Mouse (Mus musculus) kidney, embryonic 14.5 days (tissue): ENCODE data around the gene Akap2. TPM values are rescaled to one million over a fixed set of nuclear protein-coding genes. Genes with fewer than 3 reads are reported as not detected.

Experiments
- ATAC-seq: fragments of 200-750 bp; cut with Nextera tagmentation; 2 replicates; pipeline ENCODE4 v1.8.0; 2017; ENCODE audit warnings: moderate number of reproducible peaks, mild to moderate bottlenecking, moderate TSS enrichment, moderate library complexity; ENCODE audit not compliant: low FRiP score, low TSS enrichment
- H3K27ac ChIP-seq: fragments of 300-500 bp; sonication (generic); 2 replicates; pipeline ENCODE4 v1.5.1; 2014; ENCODE audit warnings: low read depth, mild to moderate bottlenecking, low read length, moderate library complexity, mixed read lengths
- H3K27me3 ChIP-seq: fragments of 300-500 bp; sonication (generic); 2 replicates; pipeline ENCODE4 v1.6.1; 2014; ENCODE audit warnings: mild to moderate bottlenecking, low read length; ENCODE audit not compliant: control insufficient read depth, insufficient read depth
- H3K36me3 ChIP-seq: fragments of 300-500 bp; sonication (generic); 2 replicates; pipeline ENCODE4 v1.6.1; 2014; ENCODE audit warnings: low read length, mixed read lengths; ENCODE audit not compliant: control insufficient read depth, insufficient read depth
- H3K4me1 ChIP-seq: fragments of 300-500 bp; sonication (generic); 2 replicates; pipeline ENCODE4 v1.6.1; 2014; ENCODE audit warnings: low read length, mixed read lengths; ENCODE audit not compliant: control insufficient read depth, insufficient read depth
- H3K4me2 ChIP-seq: fragments of 300-500 bp; sonication (generic); replicated peaks from 2 replicates; pipeline ENCODE4 v1.6.1; 2014; ENCODE audit warnings: low read depth, mild to moderate bottlenecking, low read length
- H3K4me3 ChIP-seq: fragments of 300-500 bp; sonication (generic); 2 replicates; pipeline ENCODE4 v1.5.1; 2014; ENCODE audit warnings: mild to moderate bottlenecking, low read length
- H3K9ac ChIP-seq: fragments of 300-500 bp; sonication (generic); 2 replicates; pipeline ENCODE4 v1.6.1; 2014; ENCODE audit warnings: low read depth, mild to moderate bottlenecking, low read length, moderate library complexity
- H3K9me3 ChIP-seq: fragments of 300-500 bp; sonication (generic); 2 replicates; pipeline ENCODE4 v1.6.1; 2016; ENCODE audit warnings: low read length; ENCODE audit not compliant: control insufficient read depth
- WGBS: fragments of 180-500 bp; shearing (Covaris S2); extraction: QIAGEN DNeasy Blood & Tissue Kit; methylation state at CpG from one replicate; pipeline ENCODE4 v1.1.7; 2014; 5-methylcytosine and 5-hydroxymethylcytosine counted together
- polyA plus RNA-seq: library from polyadenylated mRNA; unstranded; fragments of >200 nt; fragmentation: Nextera tagmentation; extraction: Ambion mirVana; gene quantifications from 2 replicates; pipeline ENCODE4 v1.2.1, GENCODE M21; 2014

Gene Akap2
- polyA plus RNA-seq, 1 experiment from 2014 or later: 24.0 TPM

DNA sequence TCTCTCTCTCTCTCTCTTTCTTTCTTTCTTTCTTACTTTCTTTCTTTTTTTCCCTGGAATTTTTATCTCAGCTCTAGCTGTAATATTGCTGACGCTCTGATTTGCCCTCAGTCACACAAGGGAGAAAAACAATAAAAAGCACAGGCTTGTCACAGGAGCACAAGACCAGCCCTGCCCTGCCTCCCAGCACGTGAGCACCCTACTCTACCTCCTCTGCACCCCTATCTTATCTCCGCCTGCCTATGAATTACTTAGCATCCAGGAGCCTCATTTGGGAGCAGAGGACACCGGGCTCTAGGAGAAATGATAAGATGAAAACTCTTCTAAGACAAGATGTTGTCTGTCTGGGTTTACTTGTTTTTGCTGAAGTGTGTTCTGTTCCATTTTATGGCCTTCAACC lies 57.1 kb downstream of the Akap2 start:
- H3K9ac ChIP-seq: no peak overlapping the region
- H3K9me3 ChIP-seq: no peaks in the 10 kb centered on the region
- no peaks in the 10 kb centered on the region for H3K27me3 ChIP-seq
- H3K27ac ChIP-seq: no peak overlapping the region
- no peak for ATAC-seq
- no peak overlapping the region for H3K4me2 ChIP-seq
- H3K4me1 ChIP-seq: peaks cover 6% of the 10 kb centered on the region; the same call in 1 of the 2 replicates
- 66% methylated on average over 4 of the region's 4 CpGs for WGBS
- H3K4me3 ChIP-seq: no peak overlapping the region
- H3K36me3 ChIP-seq: no peaks in the 10 kb centered on the region

DNA sequence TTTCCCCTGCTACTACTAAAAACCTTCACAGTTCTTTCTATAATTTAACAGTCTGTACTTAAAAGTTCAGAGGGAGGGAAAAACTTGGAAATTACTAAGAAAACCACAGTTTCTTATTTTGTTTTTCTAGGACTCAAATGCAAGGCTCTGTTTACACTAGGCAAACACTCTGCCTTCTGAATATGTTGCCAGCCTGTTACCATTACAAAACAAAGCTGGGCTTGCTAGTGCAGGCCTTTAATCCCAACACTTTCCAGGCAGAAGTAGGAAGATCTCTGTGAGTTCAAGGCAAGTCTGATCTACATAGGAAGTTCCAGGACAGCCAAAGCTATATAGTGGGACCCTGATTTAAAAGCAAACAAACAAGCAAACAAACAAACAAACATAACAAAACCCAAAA lies 58.1 kb downstream of the Akap2 start:
- Histone ChIP-seq H3K9me3 (no peaks in the 10 kb centered on the region), H3K9ac (no peak overlapping the region), H3K4me3 (no peak overlapping the region), H3K27ac (no peak overlapping the region), H3K4me2 (no peak overlapping the region), H3K4me1 (peaks cover 6% of the 10 kb centered on the region; the same call in 1 of the 2 replicates), H3K36me3 (no peaks in the 10 kb centered on the region), H3K27me3 (no peaks in the 10 kb centered on the region)
- ATAC-seq: no peak

DNA sequence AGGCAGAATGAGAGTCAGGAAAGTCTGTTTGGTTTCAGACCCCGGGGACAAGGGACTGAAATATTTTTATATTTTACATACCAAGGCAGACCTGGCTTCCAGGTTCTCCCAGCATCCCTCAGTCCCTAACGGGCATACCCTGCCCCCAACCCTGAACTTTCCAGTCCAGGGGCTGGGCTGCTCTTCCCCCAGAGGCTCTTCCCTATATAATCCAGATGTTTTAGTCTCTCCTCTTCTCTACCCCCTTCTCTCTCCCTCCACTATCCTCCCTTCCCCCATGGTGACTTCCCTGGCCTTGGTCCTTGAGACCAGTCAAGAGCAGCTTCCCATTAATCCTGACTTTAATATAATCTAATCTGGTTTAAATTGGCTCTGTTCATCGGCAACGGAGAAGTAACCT lies 62.9 kb downstream of the Akap2 start:
- Histone ChIP-seq H3K27ac (no peak overlapping the region), H3K4me2 (no peak overlapping the region), H3K9me3 (no peaks in the 10 kb centered on the region), H3K4me1 (peaks cover 22% of the 10 kb centered on the region; the same call in 1 of the 2 replicates), H3K27me3 (peaks cover 15% of the 10 kb centered on the region), H3K36me3 (no peaks in the 10 kb centered on the region), H3K4me3 (no peak overlapping the region), H3K9ac (no peak overlapping the region)
- 26% methylated on average over 4 of the region's 4 CpGs for WGBS
- no peak for ATAC-seq

DNA sequence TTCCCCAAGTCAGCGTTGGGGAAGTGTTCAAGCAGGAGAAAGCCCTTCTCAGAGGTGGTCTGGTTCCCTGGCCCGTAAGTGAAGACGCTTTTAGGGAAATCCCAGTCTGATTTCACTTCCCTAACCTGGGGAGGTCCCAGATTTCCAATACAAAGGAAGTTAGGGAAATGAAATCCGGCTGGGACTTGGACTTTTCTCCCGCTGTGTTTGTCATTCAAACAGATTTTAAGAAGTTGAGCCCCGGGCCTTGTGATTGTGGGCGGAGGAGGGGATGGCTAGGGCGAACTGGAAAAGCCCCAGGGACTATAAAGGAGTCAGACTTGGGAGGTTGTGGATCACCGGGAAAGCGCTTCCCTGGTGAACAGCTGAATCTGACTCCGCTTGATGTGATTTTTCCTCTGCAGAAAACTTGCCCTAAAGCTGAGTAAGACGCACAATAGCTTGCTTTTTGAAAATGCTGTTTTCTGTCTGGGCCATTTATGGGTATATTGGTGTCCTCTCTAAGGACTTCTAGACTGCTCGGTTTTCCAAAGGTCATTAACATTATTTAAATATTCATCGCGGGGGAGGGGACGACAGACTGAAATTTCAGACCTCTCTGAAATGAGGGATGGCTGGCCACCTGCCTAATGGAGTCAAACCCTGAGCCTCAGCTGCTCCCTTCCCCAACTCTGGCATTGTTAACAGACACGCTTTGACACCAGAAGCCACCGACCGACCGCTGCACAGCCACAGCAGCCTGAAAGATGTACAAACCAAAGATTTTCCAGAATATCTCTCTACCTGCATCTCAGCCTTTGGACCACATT lies 63.6 kb downstream of the Akap2 start:
- peak overlapping the region; percentile 15 for H3K4me2 ChIP-seq
- no peak overlapping the region for H3K9ac ChIP-seq
- H3K4me3 ChIP-seq: no peak overlapping the region; the same call in 1 of the 2 replicates
- no peak overlapping the region for H3K27ac ChIP-seq
- no peaks in the 10 kb centered on the region for H3K36me3 ChIP-seq
- 3% methylated on average over 20 of the region's 20 CpGs for WGBS
- peak; percentile 54 for ATAC-seq
- no peaks in the 10 kb centered on the region for H3K9me3 ChIP-seq
- peaks cover 15% of the 10 kb centered on the region for H3K27me3 ChIP-seq
- peaks cover 22% of the 10 kb centered on the region; the same call in 1 of the 2 replicates for H3K4me1 ChIP-seq

DNA sequence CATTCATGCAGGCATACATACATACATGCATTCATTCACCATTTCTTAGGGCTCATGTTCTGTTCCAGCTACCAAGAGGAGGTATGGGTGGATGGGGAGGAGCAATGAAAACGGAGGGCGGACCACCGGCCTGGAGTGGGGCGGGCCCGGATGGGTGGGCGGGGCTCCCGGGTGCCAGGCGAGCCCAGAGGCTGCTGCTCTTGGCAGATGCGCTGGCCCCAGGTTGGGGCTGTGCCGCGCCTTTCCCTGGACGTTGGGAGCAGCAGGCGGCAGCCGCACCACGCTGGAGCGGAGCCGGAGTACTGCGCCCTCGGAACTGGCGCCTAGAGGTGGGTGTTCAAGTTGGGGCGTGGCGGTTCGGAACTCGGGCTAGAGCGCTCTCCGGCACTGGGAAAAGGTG lies 64.5 kb downstream of the Akap2 start:
- H3K27me3 ChIP-seq: peaks cover 15% of the 10 kb centered on the region
- no peaks in the 10 kb centered on the region for H3K9me3 ChIP-seq
- no peaks in the 10 kb centered on the region for H3K36me3 ChIP-seq
- peaks cover 22% of the 10 kb centered on the region; the same call in 1 of the 2 replicates for H3K4me1 ChIP-seq
- 1% methylated on average over 26 of the region's 26 CpGs for WGBS
- 0 out of 2 replicates have a peak overlapping the region, but pooled peaks have one; percentile 23 for H3K9ac ChIP-seq
- no peak overlapping the region for H3K27ac ChIP-seq
- peak; percentile 90 for ATAC-seq
- peak overlapping the region; percentile 53 for H3K4me2 ChIP-seq
- peak overlapping the region; percentile 42 for H3K4me3 ChIP-seq

DNA sequence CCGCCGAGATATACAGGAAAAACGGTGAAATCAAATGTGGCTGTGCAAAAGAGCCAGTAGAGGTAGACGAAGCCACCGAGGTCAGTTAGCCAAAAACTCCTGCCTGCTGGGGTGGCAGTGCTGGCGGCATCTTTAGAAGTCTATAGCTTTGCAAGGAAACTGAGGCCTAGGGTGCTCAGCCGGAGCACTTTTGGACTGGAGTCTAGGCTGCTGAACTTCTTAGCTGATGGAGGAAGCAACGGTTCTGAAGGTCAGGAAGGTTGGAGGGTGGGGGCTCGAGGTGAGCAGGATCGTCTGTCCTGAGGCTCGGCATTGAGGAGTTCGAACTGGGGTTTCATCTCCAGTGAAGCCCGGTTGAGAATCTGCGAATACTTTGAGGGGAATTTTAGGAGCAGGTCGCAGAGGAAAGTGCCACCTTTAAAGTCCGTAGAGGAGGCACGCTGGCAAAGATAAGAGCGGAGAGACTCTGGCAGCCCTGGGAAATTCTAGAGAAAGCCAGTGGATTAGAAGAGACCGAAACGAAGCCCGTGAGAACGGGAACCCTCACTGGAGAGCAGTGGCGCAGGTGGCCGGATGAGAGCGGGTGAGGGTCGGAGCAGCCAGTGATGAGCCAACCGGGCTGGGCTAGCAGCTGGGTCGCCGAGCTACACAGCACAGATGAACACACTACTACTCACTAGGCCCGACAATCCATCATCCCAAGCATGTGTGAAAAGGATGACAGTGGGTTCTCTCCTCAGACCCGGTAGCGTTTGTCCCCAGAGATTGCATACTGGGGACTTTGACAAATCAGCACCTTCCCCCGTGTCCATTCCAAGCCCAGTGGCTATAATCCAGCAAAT lies 65.3 kb downstream of the Akap2 start:
- Histone ChIP-seq H3K27ac (no peak overlapping the region), H3K4me3 (peak overlapping the region; percentile 42), H3K4me1 (peaks cover 22% of the 10 kb centered on the region; the same call in 1 of the 2 replicates), H3K9ac (0 out of 2 replicates have a peak overlapping the region, but pooled peaks have one; percentile 19), H3K9me3 (no peaks in the 10 kb centered on the region), H3K4me2 (peak overlapping the region; percentile 53), H3K36me3 (no peaks in the 10 kb centered on the region), H3K27me3 (peaks cover 15% of the 10 kb centered on the region)
- WGBS: 2% methylated on average over 33 of the region's 33 CpGs
- ATAC-seq: no peak; the same call in 1 of the 2 replicates

DNA sequence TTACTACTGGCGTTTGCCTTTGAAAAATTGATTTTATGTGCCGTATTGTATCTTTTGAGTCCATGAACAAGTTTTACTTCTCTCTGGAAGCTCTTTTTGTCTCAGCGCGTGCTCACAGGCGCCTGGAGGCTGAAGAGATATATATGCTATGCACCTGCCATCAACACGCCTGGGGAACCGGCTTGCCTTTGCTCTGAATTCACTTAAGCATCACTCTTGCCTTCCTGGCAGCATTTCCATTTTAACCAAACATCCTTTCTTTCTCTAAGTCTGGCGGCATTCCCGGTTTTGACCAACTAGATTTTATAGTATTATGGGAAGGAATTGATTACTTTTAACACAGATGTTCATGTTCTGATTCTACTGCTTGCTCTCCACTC lies 65.9 kb downstream of the Akap2 start:
- peak overlapping the region; percentile 53; the same call in 1 of the 2 replicates for H3K4me2 ChIP-seq
- H3K27me3 ChIP-seq: peaks cover 15% of the 10 kb centered on the region
- H3K9me3 ChIP-seq: no peaks in the 10 kb centered on the region
- H3K9ac ChIP-seq: no peak overlapping the region
- H3K27ac ChIP-seq: no peak overlapping the region
- WGBS: 45% methylated on average over 9 of the region's 9 CpGs
- no peak for ATAC-seq
- H3K4me3 ChIP-seq: peak overlapping the region; percentile 42; the same call in 1 of the 2 replicates
- H3K36me3 ChIP-seq: no peaks in the 10 kb centered on the region
- peaks cover 22% of the 10 kb centered on the region; the same call in 1 of the 2 replicates for H3K4me1 ChIP-seq

DNA sequence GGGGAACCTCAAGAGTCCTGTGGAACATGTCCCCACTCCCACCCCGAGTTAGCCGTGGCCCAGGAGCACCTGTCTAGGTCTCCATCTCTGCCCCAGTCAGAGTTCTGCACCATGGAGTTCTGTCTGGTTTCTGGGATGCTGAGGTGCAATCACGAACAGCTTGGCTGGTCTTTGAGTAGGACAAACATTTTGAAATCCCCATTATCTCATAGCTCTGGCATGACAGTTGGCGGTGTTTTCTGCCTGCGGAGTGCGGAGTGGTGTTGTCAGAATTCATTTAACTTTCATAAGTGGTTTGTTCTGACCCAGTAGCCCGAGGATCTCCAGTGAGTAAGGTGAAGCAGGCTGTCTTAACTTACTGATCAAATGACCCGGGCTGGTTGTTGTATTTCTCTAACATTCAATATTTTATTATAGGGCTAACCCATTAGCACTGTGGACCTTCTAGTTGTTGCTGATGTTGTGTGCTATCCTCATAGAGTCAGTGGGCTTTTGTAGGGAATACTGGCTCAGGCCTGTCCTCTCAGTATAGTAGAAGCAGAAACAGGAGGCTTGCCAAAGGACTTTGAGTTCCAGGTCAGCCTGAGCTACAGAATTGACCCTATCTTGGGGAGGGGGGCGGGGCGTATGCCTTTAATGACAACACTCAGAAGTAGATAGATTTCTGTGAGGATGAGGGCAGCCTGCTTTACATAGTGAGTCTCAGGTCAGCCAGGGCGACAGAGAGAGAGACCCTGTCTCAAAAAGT lies 66.6 kb downstream of the Akap2 start:
- H3K4me3 ChIP-seq: no peak overlapping the region
- no peaks in the 10 kb centered on the region for H3K36me3 ChIP-seq
- H3K4me2 ChIP-seq: no peak overlapping the region
- no peak overlapping the region for H3K27ac ChIP-seq
- H3K27me3 ChIP-seq: peaks cover 15% of the 10 kb centered on the region
- no peaks in the 10 kb centered on the region for H3K9me3 ChIP-seq
- no peak for ATAC-seq
- H3K4me1 ChIP-seq: peaks cover 22% of the 10 kb centered on the region; the same call in 1 of the 2 replicates
- no peak overlapping the region for H3K9ac ChIP-seq
- WGBS: 79% methylated on average over 11 of the region's 11 CpGs
